Mouse (Mus musculus) cerebellum, adult 11 months (tissue): ENCODE data around the gene Fgd4.

ENCODE experiments used
- DNase-seq: peaks from one replicate; pipeline ENCODE4 v3.0.0; 2022

Fgd4 gene

DNA sequence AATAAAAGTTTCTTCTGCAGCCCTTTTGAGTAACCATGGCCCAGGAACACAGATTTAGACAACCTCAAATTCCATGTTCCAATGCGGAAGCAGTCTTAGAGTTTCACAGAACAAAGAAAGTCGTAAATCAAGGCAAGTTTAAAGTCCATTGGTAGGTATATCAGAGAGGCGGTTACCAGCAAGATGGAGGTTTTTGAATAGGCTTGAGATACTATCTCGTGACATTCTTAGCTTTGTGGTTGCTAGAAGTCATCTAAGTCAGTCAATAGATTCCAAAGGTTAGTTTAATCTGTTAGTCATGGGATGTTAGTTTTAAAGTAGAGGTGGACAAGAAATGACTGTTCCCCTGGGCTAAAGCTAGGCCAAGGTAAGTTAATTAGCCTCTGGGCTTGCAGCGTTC lies at the start of gene Fgd4:
Fgd4 (minus strand) TSS at position 89 of the 400 bp plus-strand sequence.
- no peak for DNase-seq

DNA sequence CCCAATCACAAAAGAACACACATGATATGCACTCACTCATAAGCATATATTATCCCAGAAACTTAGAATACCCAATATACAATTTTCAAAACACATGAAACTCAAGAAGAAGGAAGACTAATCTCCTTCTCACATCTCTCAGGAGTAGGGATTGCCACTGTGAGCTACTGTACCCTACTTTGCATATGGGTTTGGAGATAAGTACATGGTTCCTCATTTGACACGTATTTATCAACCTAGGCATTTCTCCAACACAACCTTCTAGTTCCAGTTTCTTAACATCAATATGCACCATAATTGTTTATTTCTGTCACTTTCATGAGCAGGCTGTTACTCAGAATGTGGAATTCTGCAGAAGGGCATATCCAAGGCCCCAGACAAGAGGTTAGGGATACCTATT lies 44.8 kb upstream of the Fgd4 start:
- no peak for DNase-seq

DNA sequence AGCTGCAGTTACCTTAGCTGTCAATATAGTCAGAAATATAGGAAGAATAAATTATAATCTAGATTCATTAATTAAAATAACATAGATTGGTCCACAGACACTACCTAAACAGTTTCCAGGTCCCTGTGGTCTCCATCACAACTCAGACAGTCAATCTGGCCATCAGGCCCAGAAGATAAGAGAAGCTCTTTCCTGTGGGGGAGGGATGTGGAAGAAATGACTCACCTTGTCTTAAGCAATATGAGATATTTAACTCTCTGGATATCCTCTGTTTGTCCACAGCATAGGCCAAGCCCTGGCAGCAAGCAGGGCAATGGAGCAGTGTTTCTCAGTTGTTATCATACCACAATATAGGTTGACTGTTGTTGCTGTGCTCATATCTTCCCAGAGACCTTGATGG lies 33.4 kb upstream of the Fgd4 start:
- DNase-seq, result no peak

DNA sequence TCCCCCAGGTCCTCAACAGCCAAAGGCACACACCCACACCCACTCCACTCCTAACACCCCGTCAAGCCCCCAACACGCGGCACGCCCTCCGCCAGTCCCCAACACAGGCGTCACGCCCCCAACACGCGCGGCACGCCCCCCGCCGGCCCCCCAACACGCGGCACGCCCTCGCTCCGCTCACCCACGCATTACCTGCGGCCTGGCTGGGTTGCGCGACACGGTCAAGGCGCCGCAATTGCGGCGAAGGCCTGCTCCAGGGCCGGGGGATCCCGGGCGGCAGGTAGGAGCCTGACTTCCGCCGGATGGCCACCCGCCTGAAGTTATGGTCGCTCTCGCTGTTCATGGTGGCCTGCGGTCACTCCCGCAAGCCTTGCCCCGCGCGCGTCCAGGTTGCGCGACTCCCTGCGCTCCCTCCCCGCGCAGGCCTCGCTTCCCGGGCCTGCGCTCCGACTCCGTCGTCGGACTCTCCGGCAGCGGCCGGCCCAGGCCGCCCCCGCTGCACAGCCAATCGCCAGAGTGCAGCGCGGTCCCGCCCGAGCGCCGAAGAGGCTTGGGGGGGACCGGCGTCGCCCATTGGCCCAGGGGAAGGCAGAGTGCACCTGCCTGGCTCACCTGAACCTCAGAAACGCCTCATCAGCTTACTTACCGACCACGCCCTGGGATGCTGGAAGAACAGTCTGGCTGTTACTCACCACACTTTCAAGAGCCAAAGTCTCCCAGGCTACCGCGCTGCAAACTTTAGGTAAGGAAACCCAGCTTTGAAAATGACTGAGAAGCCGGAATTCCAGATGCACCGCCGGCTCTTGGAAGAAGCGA lies 555 bp downstream of the Fgd4 start:
- DNase-seq, result peak; percentile 31

DNA sequence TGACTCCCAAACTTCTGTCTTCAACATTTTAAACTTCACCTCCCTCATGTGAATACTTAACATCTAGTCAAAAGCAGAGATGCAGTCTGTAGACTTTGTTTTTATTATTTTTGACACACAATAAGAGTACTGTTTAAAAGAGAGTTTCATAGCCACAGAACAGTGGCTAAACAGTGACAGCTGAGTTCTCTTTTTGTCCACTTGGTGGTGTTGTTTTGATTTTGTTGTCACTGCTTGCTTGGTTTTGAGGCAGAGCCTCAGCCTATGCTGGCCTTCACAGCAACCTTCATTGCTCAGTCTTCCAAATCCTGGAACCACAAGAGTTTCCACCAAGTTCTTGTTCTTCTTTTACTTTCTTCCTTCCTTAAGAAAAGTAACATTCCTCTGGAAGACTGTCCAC lies 3.8 kb downstream of the Fgd4 start:
- no peak for DNase-seq

DNA sequence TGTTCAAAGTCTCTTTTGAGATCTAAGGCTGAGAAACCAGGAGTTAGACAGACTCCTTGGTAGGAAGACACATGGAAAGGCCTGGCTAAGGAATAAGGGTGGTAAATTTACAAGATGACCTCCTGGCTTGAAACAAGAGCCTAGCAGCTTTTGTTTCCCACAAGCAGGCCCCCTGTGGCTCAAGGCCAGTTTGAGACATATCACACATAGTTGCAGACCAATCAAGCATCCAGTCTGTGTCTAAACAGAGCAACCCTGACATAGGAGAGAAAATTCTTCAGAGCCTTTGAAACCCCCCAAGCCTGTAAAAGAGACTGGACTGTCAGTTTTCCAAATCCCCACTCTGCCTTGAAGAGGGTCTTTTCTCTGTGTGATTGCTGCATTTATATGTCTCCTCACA lies 7.7 kb downstream of the Fgd4 start:
- DNase-seq, result no peak

DNA sequence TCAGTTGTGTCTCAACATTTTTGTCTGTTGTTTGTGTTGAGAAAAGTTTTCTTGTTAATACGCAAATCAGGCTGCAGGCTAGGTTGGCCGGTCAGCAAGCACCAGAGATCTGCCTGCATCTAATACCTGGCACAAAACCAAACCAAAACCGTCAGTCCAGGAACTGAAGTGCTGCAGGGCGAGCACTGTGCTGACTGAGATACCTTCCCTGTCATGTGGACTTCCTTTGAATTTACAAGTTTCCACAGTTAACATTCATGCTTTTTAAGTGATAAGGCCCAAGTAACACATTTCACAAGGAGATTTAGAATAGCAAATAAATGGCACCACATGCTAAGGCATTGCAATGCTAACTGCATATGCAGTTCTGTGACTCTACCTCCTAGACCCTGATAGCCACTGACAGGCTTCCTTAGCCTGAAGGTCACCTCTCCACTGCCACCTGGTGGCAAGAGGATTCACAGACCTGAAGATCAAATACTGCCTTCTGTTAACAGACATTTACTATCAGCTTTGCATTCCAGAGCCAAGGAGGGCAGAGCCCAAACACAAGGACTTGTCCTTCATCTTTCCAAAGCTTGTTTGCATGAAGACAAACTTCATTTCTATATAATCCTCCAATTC lies 15.8 kb downstream of the Fgd4 start:
- peak; percentile 74 for DNase-seq

DNA sequence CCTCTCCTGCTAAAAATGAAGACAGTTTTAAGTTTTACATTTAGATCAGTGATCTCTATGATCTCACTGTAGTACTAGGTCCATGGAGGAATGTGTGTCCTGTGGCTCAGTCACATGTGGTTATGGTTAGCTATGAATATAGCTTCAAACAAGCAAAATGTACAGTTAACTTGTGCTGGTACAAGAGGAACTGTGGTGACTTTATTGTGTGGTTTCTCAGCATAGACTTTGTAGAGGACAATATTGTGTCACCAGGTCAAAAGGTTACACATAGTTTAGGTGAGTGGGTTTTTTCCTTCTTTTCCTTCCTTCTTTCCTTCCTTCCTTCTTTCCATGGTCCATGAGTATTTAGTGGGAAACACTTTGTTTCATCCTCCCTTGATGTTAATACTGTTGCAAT lies 23.8 kb downstream of the Fgd4 start:
- DNase-seq, result no peak

DNA sequence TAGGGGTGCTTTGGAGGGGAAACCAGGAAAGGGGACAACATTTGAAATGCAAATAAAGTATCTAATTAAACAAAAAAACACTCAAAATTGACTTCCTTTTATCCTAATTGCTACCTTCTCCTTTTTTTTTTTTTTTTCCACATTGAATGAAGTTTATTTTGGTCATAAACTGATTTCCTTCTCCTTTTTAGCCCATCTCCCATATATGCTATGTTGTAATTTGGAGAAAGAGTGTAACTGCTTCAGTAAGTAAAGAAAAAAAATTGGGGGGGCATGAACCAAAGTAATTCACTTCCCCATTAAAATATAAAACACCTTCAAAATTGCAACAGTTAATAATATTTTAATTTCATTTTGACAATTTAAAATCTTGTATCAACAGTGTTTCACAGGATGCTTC lies 25.8 kb downstream of the Fgd4 start:
- DNase-seq, result no peak

DNA sequence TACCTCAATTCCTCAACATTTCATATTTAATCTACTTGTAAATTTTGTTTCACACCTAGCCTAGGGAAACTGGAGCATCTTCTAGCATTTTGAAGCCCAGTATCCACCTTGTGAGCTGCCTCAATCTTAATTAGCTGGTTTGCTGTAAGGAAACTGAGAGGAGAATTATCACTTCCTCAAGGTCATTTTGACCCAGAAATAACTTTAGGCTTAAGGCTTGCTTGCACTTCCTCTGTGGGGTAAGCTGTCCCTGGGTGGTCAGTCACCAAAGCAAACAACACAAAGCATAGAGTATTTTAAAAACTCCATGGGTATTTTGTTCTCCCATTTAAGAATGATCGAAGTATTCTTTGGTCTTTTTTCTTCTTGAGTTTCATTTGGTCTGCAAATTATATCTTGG lies 27.2 kb downstream of the Fgd4 start:
- DNase-seq, result no peak

DNA sequence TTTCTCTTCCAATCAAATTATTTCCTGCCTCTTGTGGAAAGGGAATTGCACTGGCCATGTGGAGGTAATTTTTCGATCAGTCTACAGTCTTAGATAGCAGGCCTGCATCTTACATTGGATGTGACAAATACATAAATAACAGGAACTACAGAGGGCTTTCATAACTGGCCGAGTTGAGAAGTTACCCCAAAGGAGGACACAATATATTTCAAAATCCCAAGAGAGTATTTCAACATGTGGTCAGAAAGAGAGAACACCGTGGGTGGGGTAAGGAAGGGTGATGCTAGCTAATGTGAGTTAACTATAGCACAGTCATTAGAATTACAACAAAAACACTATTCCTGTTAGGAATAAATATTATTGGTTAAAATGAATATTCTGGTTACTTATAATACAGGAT lies 29.0 kb downstream of the Fgd4 start:
- no peak for DNase-seq

DNA sequence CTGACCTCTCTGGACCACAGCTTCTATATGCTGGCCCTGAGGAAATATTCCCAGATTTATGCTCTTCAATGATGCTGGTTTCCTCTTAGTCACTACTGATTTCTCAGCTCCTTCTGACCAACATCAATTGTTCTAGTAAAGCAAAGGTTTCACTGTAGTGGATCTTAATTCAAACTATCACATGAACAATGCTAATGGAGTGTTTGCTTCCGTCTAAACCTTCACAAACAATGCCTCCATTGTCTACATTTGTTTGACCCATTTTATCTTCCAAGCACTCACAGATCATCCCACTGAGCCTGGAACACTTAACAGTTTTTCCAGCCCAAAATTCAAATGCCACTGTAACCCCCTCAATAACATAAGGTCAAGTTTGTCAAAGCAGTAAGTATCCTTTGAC lies 33.6 kb downstream of the Fgd4 start:
- DNase-seq, result no peak

DNA sequence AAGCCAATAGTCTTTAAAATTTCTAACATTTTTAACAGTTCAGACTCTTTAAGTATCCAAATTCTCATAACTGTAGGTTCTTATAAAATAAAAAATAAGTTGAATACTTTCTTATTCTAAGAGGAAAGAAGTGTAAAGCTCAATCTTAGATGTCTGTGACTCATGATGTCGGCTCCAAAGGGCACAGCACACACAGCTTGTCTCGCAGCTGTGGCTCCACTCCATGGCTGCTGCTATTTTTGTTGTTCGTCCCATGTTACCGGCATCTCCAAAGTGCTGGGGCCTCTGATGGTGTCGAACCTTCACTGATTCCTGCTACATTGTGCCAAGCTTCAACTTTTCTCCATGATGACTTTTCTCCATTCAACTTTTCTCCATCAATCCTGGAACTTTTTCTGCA lies 34.1 kb downstream of the Fgd4 start:
- DNase-seq, result no peak

DNA sequence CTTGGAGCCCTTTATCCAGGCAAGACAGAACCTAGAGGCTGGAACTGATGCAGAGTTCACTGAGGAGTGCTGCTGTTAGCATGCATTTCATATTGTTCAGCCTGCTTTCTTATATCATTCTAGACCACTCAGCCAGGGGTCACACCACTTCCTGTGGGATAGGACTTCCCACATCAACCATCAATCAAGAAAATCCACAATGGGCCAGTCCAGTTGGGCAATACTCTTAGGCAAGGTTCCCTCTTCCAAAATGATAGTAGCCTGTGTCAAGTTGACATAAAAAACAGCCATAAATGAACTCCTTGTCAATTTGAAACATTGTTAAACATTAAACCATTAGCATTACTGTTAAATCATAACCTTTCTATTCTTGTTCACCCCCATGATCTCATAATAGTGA lies 34.6 kb downstream of the Fgd4 start:
- no peak for DNase-seq

DNA sequence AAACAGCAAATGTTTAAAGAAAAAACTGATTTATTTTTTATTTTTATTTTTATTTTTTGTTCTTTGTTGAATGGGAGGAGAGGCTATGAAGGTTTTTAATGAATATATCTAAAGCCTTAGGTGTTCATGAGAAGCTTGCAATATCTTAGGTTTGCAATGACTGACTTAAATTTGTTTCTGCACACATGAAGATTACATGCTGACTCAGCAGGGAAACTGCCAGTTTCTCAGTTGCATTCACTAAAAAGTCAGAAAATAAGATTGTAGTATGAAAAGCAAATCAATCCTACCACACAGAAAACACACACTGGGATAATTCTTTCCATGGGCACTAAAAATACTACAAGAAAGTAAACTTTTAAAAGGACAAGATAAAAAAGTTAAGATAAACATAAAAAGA lies 39.6 kb downstream of the Fgd4 start:
- no peak for DNase-seq

DNA sequence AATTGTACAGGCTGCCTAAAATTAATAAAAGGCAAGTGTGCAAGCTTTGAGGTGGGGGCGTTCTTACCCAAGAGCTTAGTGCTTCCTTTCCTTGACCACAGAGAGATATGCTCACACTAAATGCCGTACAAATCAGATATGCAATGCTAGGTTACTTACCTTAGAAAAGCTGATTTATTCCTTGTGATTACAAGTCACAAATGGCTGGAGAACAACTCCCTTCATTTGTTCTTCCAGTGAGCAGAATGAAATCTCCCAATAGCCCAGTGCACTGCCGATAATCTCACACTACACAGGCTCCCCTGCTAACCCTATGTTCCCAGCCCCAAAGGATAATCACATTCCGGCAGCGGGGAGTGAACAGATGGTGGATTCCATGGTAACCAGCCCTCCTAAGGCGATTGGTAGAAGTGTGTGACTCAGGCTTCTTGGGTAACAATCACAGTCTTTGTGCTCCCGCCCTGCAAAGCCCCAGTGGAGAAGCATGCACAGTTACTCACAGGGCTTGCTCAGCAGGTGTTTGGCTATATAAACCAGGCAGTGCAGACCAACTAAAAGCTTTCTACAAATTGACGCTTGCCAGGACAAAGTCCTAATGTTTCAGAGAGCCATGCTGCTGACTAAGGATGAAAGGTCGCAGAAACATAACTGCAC lies 40.3 kb downstream of the Fgd4 start:
- peak; percentile 83 for DNase-seq

DNA sequence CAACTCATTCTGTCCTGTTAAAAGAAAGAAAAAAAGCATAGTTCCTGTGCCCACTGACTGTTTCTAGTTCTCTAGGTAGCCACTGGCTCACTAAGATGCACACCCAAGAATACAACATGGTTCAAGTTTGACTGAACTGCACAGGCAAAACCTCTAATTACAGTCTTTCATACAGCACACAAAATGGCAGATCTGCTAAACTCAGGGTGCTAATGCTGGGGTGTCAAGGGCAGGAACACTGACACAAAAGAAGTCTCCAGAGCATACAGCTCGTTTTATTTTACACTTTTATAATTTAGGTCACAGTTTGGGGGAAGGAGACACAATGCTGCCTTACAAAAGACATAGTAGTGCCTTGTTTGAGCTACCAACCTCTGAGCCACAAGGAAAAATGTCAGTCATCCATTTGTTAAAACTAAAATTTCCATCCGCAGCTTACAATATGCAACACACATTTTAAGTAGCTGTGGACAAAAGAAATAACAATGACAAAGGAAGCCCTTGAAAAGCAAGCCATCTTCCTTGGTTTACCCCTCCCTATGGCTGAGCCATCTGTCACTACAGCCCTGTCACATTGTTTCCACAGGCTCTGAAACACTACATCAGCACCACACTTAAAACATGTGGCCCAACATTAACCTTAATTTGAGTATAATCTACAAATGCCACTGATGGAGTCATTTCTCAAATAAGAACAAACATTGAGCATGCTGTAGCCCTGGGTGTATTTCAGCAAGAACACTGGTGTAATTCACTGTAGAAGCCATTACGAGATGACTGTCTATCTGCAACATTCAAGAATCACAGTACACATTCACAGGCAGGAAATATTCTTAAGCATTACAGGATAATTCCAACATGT lies 41.1 kb downstream of the Fgd4 start:
- DNase-seq, result no peak

DNA sequence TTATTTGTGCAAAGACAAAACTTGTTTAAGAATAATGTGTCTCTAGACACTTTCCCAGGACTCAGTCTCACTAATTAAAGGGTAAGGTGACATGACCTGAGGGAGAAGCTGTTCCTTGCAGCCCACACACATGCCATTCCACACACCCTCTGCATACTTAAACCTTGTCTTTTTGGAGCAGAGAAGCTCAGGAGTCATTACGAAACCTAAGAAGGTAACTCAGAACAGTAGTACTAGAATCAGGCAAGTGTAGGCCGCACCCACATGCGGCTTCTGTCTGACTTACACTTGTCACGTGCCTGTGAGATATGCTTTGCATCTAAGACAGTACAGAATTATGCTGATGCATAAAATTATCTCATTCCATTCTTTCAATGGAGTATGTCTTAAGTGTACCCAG lies 42.6 kb downstream of the Fgd4 start:
- no peak for DNase-seq

DNA sequence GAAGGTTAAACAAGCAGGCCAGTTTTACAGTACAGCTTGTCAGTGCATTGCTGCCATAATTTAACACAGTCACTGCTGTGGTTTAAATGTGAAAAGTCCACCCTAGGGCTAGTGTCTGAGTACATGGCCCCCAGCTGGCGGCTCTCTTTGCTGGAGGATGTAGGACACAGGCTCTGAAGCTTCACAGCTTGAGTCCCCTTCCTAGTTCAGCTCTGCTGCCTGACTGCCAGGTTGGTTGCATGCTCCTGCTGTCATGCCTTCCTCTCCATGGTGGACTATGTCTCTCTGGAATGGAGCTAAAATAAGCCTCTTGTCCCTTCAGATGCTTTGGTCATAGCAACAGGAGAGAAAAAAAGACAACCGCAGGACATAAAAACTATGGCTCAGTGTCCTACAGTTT lies 46.3 kb downstream of the Fgd4 start:
- DNase-seq, result peak; percentile 68

DNA sequence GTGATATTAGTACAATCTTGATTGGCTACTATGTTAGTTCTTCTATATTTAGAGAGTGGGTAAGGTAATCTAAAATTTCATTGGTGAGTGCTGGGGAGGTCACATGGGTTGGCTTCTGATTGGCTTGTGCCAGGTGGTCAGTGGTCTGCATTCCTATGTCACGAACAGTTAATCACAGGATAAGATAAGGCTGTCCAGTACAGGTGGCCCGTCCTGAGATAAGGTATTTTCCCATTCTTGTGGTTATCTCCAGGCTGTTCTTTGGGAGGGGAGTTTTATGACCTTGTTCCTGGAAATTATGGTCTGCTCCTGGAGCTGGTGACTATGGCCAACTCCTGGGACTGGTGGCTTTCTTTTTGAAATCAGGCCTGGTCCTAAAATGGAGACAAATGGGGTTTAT lies 48.2 kb downstream of the Fgd4 start:
- no peak for DNase-seq

DNA sequence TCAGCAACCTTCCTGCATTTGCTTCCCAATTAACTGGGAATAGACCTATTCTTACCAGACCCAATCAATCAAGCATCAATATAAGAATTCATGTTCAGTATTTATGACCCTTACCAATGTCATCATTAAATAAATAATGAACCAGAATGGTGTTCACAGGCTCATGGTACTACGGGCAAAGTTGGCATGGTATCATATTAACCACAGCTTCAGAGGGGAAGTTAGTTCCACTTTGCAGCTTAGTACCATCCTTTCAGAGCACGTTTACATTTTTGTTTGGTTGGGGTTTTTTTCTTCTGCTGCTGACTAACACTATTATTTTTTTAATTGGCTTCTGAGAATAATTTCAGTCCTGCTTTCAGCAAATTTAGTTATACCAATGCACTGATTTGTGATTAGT lies 51.2 kb downstream of the Fgd4 start:
- no peak for DNase-seq

DNA sequence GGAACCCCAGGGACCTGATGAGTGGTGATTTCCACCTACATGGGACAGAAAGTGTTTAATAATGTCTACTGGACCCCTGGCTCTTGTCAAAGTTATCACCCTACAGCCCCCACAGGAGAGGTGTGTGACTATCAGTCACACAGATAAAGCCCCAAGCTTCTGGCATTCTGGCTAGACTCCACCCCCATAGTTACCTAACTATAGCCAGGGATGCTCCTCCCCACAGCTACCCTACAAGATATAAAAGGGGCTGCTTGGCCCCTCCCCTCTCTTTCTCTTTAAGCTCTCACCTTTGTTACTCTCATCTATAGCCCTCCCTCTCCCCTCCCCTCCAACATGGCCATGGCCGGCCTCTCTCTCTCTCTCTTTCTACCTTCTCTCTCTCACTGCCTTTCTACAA lies 53.7 kb downstream of the Fgd4 start:
- no peak for DNase-seq

DNA sequence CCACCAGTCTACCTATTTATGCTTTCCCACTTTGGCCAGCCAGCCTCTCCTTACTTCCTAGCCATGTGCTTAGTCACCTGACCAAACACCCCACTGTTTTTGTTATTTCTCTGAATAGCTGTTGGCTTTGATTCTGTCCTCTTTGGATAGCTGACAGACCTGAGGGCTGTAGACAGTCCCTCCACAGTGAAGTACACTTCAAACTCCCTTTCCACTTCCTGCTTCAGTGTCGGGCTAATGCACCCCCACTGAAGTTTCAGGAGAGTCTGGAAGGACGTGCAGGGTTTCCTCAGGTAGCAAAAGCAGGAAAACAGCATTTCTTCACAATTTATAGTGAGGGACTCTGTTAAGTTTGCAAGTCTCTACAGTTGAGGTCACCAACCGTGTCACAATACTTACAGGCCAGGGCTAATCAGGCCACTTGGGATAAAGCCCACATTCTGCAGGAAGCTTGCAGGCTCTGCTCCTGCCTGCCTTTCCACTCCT lies 57.4 kb downstream of the Fgd4 start:
- peak; percentile 55 for DNase-seq
